Mouse (Mus musculus): ENCODE data around the gene Agtrap. TPM values are rescaled to one million over a fixed set of nuclear protein-coding genes. Genes with fewer than 3 reads are reported as not detected.

Gene Agtrap
- polyA plus RNA-seq, 1 experiment from 2014 or later: 2.6 TPM

GRCm38 (mm10) chr4:148095081-148095480 lies 7.2 kb upstream of the Agtrap start:
- no peaks in the 10 kb centered on the region; the same call in 1 of the 2 replicates for H3K4me1 ChIP-seq (ENCODE audit: control insufficient read depth, insufficient read depth, low read length)
- H3K9ac ChIP-seq (replicated peaks; ENCODE audit: low read depth, low read length): no peak overlapping the region
- H3K27me3 ChIP-seq (ENCODE audit: control insufficient read depth, insufficient read depth, low read length): no peaks in the 10 kb centered on the region
- H3K36me3 ChIP-seq (ENCODE audit: control insufficient read depth, insufficient read depth, low read length): no peaks in the 10 kb centered on the region
- WGBS: 80% methylated on average over 4 of the region's 4 CpGs
- no peaks in the 10 kb centered on the region for H3K9me3 ChIP-seq (ENCODE audit: control insufficient read depth, low read length)
- no peak overlapping the region for H3K4me3 ChIP-seq (ENCODE audit: low read depth, low read length)
- H3K4me2 ChIP-seq (ENCODE audit: low read depth, low read length): no peak overlapping the region
- ATAC-seq (ENCODE audit: low read depth): no peak
- H3K27ac ChIP-seq (ENCODE audit: low read depth, low read length): no peak overlapping the region

- Histone ChIP-seq H3K9me3 (ENCODE audit: control insufficient read depth, low read length) (no peaks in the 10 kb centered on the region), H3K36me3 (ENCODE audit: control insufficient read depth, insufficient read depth, low read length) (no peaks in the 10 kb centered on the region), H3K4me3 (ENCODE audit: low read depth, low read length) (no peak overlapping the region), H3K27me3 (ENCODE audit: control insufficient read depth, insufficient read depth, low read length) (no peaks in the 10 kb centered on the region), H3K27ac (ENCODE audit: low read depth, low read length) (no peak overlapping the region), H3K4me1 (ENCODE audit: control insufficient read depth, insufficient read depth, low read length) (no peaks in the 10 kb centered on the region; the same call in 1 of the 2 replicates), H3K9ac (replicated peaks; ENCODE audit: low read depth, low read length) (no peak overlapping the region), H3K4me2 (ENCODE audit: low read depth, low read length) (no peak overlapping the region)
- no peak for ATAC-seq (ENCODE audit: low read depth)
- 77% methylated on average over 5 of the region's 5 CpGs for WGBS
Measured at GRCm38 (mm10) chr4:148094161-148094560, 6.3 kb upstream of the Agtrap start.

- H3K27me3 ChIP-seq (ENCODE audit: control insufficient read depth, insufficient read depth, low read length): no peaks in the 10 kb centered on the region
- 94% methylated on average over 11 of the region's 11 CpGs for WGBS
- H3K9me3 ChIP-seq (ENCODE audit: control insufficient read depth, low read length): no peaks in the 10 kb centered on the region
- no peak overlapping the region for H3K9ac ChIP-seq (replicated peaks; ENCODE audit: low read depth, low read length)
- no peak overlapping the region for H3K27ac ChIP-seq (ENCODE audit: low read depth, low read length)
- H3K4me2 ChIP-seq (ENCODE audit: low read depth, low read length): no peak overlapping the region
- no peak for ATAC-seq (ENCODE audit: low read depth)
- no peaks in the 10 kb centered on the region for H3K36me3 ChIP-seq (ENCODE audit: control insufficient read depth, insufficient read depth, low read length)
- no peak overlapping the region for H3K4me3 ChIP-seq (ENCODE audit: low read depth, low read length)
- peaks cover 6% of the 10 kb centered on the region for H3K4me1 ChIP-seq (ENCODE audit: control insufficient read depth, insufficient read depth, low read length)
Measured at GRCm38 (mm10) chr4:148092551-148093271, 4.9 kb upstream of the Agtrap start.

- H3K4me1 ChIP-seq (ENCODE audit: control insufficient read depth, insufficient read depth, low read length): peaks cover 12% of the 10 kb centered on the region
- no peaks in the 10 kb centered on the region for H3K27me3 ChIP-seq (ENCODE audit: control insufficient read depth, insufficient read depth, low read length)
- H3K36me3 ChIP-seq (ENCODE audit: control insufficient read depth, insufficient read depth, low read length): no peaks in the 10 kb centered on the region
- H3K9me3 ChIP-seq (ENCODE audit: control insufficient read depth, low read length): no peaks in the 10 kb centered on the region
- 86% methylated on average over 1 of the region's 1 CpGs for WGBS
- H3K4me2 ChIP-seq (ENCODE audit: low read depth, low read length): no peak overlapping the region
- H3K4me3 ChIP-seq (ENCODE audit: low read depth, low read length): no peak overlapping the region
- no peak overlapping the region for H3K27ac ChIP-seq (ENCODE audit: low read depth, low read length)
- no peak for ATAC-seq (ENCODE audit: low read depth)
- no peak overlapping the region for H3K9ac ChIP-seq (replicated peaks; ENCODE audit: low read depth, low read length)
Measured at GRCm38 (mm10) chr4:148091181-148091580, 3.4 kb upstream of the Agtrap start.

- Histone ChIP-seq H3K27me3 (ENCODE audit: control insufficient read depth, insufficient read depth, low read length) (no peaks in the 10 kb centered on the region), H3K9me3 (ENCODE audit: control insufficient read depth, low read length) (no peaks in the 10 kb centered on the region), H3K4me1 (ENCODE audit: control insufficient read depth, insufficient read depth, low read length) (peaks cover 12% of the 10 kb centered on the region), H3K4me2 (ENCODE audit: low read depth, low read length) (no peak overlapping the region), H3K36me3 (ENCODE audit: control insufficient read depth, insufficient read depth, low read length) (no peaks in the 10 kb centered on the region), H3K9ac (replicated peaks; ENCODE audit: low read depth, low read length) (no peak overlapping the region), H3K4me3 (ENCODE audit: low read depth, low read length) (no peak overlapping the region), H3K27ac (ENCODE audit: low read depth, low read length) (no peak overlapping the region)
- 45% methylated on average over 4 of the region's 4 CpGs for WGBS
- no peak for ATAC-seq (ENCODE audit: low read depth)
Measured at GRCm38 (mm10) chr4:148089166-148089565, 1.3 kb upstream of the Agtrap start.

GRCm38 (mm10) chr4:148087091-148087906 lies 532 bp downstream of the Agtrap start:
- H3K4me3 ChIP-seq (ENCODE audit: low read depth, low read length): peak overlapping the region; percentile 46
- ATAC-seq (ENCODE audit: low read depth): peak; percentile 61
- no peak overlapping the region for H3K27ac ChIP-seq (ENCODE audit: low read depth, low read length)
- H3K9ac ChIP-seq (replicated peaks; ENCODE audit: low read depth, low read length): peak overlapping the region; percentile 55
- H3K27me3 ChIP-seq (ENCODE audit: control insufficient read depth, insufficient read depth, low read length): no peaks in the 10 kb centered on the region
- peaks cover 12% of the 10 kb centered on the region for H3K4me1 ChIP-seq (ENCODE audit: control insufficient read depth, insufficient read depth, low read length)
- H3K4me2 ChIP-seq (ENCODE audit: low read depth, low read length): peak overlapping the region; percentile 73
- 3% methylated on average over 30 of the region's 30 CpGs for WGBS
- H3K9me3 ChIP-seq (ENCODE audit: control insufficient read depth, low read length): no peaks in the 10 kb centered on the region
- H3K36me3 ChIP-seq (ENCODE audit: control insufficient read depth, insufficient read depth, low read length): no peaks in the 10 kb centered on the region

GRCm38 (mm10) chr4:148085907-148086305 lies 1.9 kb downstream of the Agtrap start:
- no peaks in the 10 kb centered on the region for H3K27me3 ChIP-seq (ENCODE audit: control insufficient read depth, insufficient read depth, low read length)
- no peak overlapping the region for H3K4me2 ChIP-seq (ENCODE audit: low read depth, low read length)
- no peaks in the 10 kb centered on the region for H3K36me3 ChIP-seq (ENCODE audit: control insufficient read depth, insufficient read depth, low read length)
- WGBS: 75% methylated on average over 3 of the region's 3 CpGs
- no peak overlapping the region for H3K9ac ChIP-seq (replicated peaks; ENCODE audit: low read depth, low read length)
- ATAC-seq (ENCODE audit: low read depth): no peak
- H3K27ac ChIP-seq (ENCODE audit: low read depth, low read length): no peak overlapping the region
- peaks cover 12% of the 10 kb centered on the region for H3K4me1 ChIP-seq (ENCODE audit: control insufficient read depth, insufficient read depth, low read length)
- no peak overlapping the region for H3K4me3 ChIP-seq (ENCODE audit: low read depth, low read length)
- H3K9me3 ChIP-seq (ENCODE audit: control insufficient read depth, low read length): no peaks in the 10 kb centered on the region

GRCm38 (mm10) chr4:148085131-148085906 lies 2.5 kb downstream of the Agtrap start:
- Histone ChIP-seq H3K9ac (replicated peaks; ENCODE audit: low read depth, low read length) (no peak overlapping the region), H3K4me1 (ENCODE audit: control insufficient read depth, insufficient read depth, low read length) (peaks cover 12% of the 10 kb centered on the region), H3K4me3 (ENCODE audit: low read depth, low read length) (no peak overlapping the region), H3K27ac (ENCODE audit: low read depth, low read length) (no peak overlapping the region), H3K9me3 (ENCODE audit: control insufficient read depth, low read length) (no peaks in the 10 kb centered on the region), H3K27me3 (ENCODE audit: control insufficient read depth, insufficient read depth, low read length) (no peaks in the 10 kb centered on the region), H3K36me3 (ENCODE audit: control insufficient read depth, insufficient read depth, low read length) (no peaks in the 10 kb centered on the region), H3K4me2 (ENCODE audit: low read depth, low read length) (no peak overlapping the region)
- WGBS: 44% methylated on average over 10 of the region's 10 CpGs
- ATAC-seq (ENCODE audit: low read depth): no peak
